8 mouse cellular contexts compared by ENCODE assay signal in the genomic region with DNA sequence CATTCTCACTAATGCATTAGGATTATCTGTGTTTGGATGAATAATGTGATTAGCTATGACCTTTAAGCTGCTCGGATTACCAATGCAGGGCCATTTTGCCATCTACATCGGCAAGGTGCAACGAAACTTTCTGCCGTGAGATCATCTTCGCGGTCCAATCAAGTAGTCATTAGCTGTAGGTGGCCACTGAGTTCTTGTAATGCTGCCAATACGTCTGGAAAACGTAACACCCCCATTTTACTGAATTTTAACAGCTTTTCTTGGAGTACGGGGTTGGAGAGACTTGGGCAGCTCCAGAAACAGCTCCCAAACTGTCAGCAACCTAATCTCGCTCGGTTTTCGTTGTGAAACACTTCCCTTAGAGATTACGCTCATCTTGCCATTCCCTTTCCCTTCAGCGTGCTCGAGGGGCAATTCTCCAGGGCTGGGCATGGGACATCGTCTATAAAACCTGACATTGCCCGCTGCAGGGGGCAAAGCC. TPM values are rescaled to one million over a fixed set of nuclear protein-coding genes. Genes with fewer than 3 reads are reported as not detected.
DNase-seq lines count a peak whose midpoint lies in the region; ATAC-seq and TF ChIP-seq lines count a peak whose summit lies in the region.

No protein-coding gene starts in this region.

- H3K9me3 ChIP-seq in hindbrain, embryonic 13.5 days, result no peaks in the 10 kb centered on the region
- H3K9me3 ChIP-seq in midbrain, embryonic 12.5 days, result no peaks in the 10 kb centered on the region

- no peak for ATAC-seq in CD4-positive, CD25-positive, alpha-beta regulatory T cell, adult 4 months
- 0 out of 2 replicates have a peak, but pooled peaks have one; percentile 0 for ATAC-seq in hindbrain, embryonic 13.5 days (ENCODE audit: low FRiP score)
- no peak for ATAC-seq in midbrain, embryonic 12.5 days (ENCODE audit: low FRiP score, low read depth)

- no peaks in the 10 kb centered on the region for H3K36me3 ChIP-seq in testis, adult 2 months (ENCODE audit: control insufficient read depth, insufficient read depth, low read length)
- no peaks in the 10 kb centered on the region for H3K36me3 ChIP-seq in hindbrain, embryonic 13.5 days
- H3K36me3 ChIP-seq in midbrain, embryonic 12.5 days, result no peaks in the 10 kb centered on the region

- no peaks in the 10 kb centered on the region for H3K27me3 ChIP-seq in testis, adult 2 months (ENCODE audit: control insufficient read depth, insufficient read depth, low read length)
- no peaks in the 10 kb centered on the region for H3K27me3 ChIP-seq in hindbrain, embryonic 13.5 days
- H3K27me3 ChIP-seq in midbrain, embryonic 12.5 days, result no peaks in the 10 kb centered on the region; the same call in 1 of the 2 replicates

- H3K4me3 ChIP-seq in testis, adult 2 months (ENCODE audit: control insufficient read depth, low read depth, low read length), result peak overlapping the region; percentile 95
- H3K4me3 ChIP-seq in hindbrain, embryonic 13.5 days, result peak overlapping the region; percentile 57
- H3K4me3 ChIP-seq in midbrain, embryonic 12.5 days, result peak overlapping the region; percentile 64

- peak overlapping the region; percentile 98 for H3K27ac ChIP-seq in testis, adult 2 months (ENCODE audit: control insufficient read depth, insufficient read depth, low read depth, low read length)
- H3K27ac ChIP-seq in hindbrain, embryonic 13.5 days, result peak overlapping the region; percentile 100
- H3K27ac ChIP-seq in midbrain, embryonic 12.5 days (replicated peaks), result peak overlapping the region; percentile 99

- H3K4me2 ChIP-seq in hindbrain, embryonic 13.5 days, result peak overlapping the region; percentile 78
- peak overlapping the region; percentile 66 for H3K4me2 ChIP-seq in midbrain, embryonic 12.5 days (replicated peaks)

- TF ChIP-seq POLR2A in testis, adult 2 months (IDR thresholded peaks at IDR 0.05; ENCODE audit: control insufficient read depth, low read depth, low read length), result no peak

- intact Hi-C loops in gastrocnemius, postnatal 36 days (cut with DNase I), result no loop called here

- peak; percentile 45 for DNase-seq in CD4-positive, CD25-positive, alpha-beta regulatory T cell, adult 2 months (ENCODE audit: low read depth, low spot score)
- no peak for DNase-seq in testis, postnatal 14 days (ENCODE audit: low spot score)
- no peak for DNase-seq in adrenal gland, postnatal 10 days
- no peak for DNase-seq in gastrocnemius, postnatal 36 days

- peaks cover 6% of the 10 kb centered on the region for H3K4me1 ChIP-seq in testis, adult 2 months (ENCODE audit: control insufficient read depth, insufficient read depth, low read length)
- peaks cover 58% of the 10 kb centered on the region for H3K4me1 ChIP-seq in hindbrain, embryonic 13.5 days (replicated peaks)
- H3K4me1 ChIP-seq in midbrain, embryonic 12.5 days, result peaks cover 61% of the 10 kb centered on the region

- under 1% methylated on average over 17 of the region's 17 CpGs for WGBS in hindbrain, embryonic 13.5 days
- WGBS in midbrain, embryonic 12.5 days, result under 1% methylated on average over 17 of the region's 17 CpGs

- TF ChIP-seq CTCF in testis, adult 2 months (IDR thresholded peaks at IDR 0.05; ENCODE audit: control insufficient read depth, insufficient read depth, insufficient replicate concordance, low read depth, low read length), result no peak

- H3K9ac ChIP-seq in hindbrain, embryonic 13.5 days, result peak overlapping the region; percentile 95
- peak overlapping the region; percentile 79 for H3K9ac ChIP-seq in midbrain, embryonic 12.5 days (replicated peaks)

RNA-seq across cellular contexts. Expression of a gene that starts 0.5 kb away (rescaled TPM):
- polyA plus RNA-seq in CD4-positive, CD25-positive, alpha-beta regulatory T cell, adult 4 months (2017; shearing (Covaris generic)), result 10 to 100 TPM; 20.0 to 29.3 TPM
- 42.7 and 45.6 TPM in 2 replicates for polyA plus RNA-seq in testis, adult 2 months (2012; rRNA removed)
- polyA plus RNA-seq in hindbrain, embryonic 13.5 days (2015; fragmentation: Nextera tagmentation; extraction: Ambion mirVana), result 44.1 and 45.4 TPM in 2 replicates
- polyA plus RNA-seq in midbrain, embryonic 12.5 days (2016; fragmentation: Nextera tagmentation; extraction: Ambion mirVana), result 44.3 and 46.4 TPM in 2 replicates
- 10 to 100 TPM; 21.0 to 23.7 TPM for total RNA-seq in adrenal gland, postnatal 10 days (2021)
- 10 to 100 TPM; 26.3 to 30.3 TPM for total RNA-seq in gastrocnemius, postnatal 36 days (2021)

RNA-seq across cellular contexts. Expression of a gene that starts 43.9 kb away (rescaled TPM):
- polyA plus RNA-seq in CD4-positive, CD25-positive, alpha-beta regulatory T cell, adult 4 months (2017; shearing (Covaris generic)), result under 1 TPM in 1 of 2 experiments, not detected in 1; 0.36 TPM
- not detected in 2 replicates for polyA plus RNA-seq in testis, adult 2 months (2012; rRNA removed)
- polyA plus RNA-seq in hindbrain, embryonic 13.5 days (2015; fragmentation: Nextera tagmentation; extraction: Ambion mirVana), result 12.1 and 13.4 TPM in 2 replicates
- polyA plus RNA-seq in midbrain, embryonic 12.5 days (2016; fragmentation: Nextera tagmentation; extraction: Ambion mirVana), result 0.98 and 1.9 TPM in 2 replicates
- under 1 TPM; 0.54 to 0.85 TPM for total RNA-seq in adrenal gland, postnatal 10 days (2021)
- total RNA-seq in gastrocnemius, postnatal 36 days (2021), result not detected
